Mouse (Mus musculus): ENCODE data around the gene Galnt7. TPM values are rescaled to one million over a fixed set of nuclear protein-coding genes. Genes with fewer than 3 reads are reported as not detected.

The Galnt7 gene
- total and polyA plus RNA-seq, 3 experiments = 26.7 to 33.5 (median 32.7) TPM

DNA sequence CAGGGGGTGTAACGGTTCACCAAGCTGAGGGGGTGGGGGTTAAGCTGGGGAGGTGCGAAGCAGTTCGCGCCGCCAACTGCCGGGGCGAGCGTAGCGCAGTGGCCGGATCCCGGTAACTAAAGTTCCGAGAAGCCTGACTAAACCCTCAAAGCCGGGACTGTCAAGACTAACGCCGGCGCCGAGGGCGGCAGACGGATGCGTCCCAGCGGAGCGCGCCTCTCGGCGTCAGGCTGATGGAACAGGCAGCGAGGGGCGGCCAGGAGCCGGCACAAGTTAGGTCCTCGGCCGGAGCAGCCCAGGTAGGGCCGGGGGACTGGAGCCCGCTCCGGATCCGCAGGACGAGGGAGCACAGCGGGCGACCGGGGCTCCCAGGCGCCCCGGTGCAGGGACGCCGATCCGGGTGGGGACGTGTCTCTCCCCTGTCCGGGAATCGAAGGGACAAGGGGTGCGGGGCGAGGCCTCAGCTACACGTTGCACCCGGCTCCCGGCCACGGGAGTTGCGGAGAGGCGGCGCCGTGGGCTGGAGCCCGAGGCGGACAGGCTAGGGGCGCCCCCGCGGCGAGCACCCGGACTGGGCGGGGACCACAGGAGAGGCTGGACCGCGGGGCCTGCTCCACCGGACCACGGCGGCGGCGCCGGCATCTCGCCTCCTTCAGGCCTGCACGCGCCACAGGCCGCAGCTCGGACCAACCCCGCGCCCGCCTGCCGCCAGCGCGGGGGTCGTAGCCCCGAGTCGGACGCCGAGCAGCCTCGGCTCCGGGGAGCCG lies 960 bp downstream of the Galnt7 start:
- peaks cover 7 to 43% of the 10 kb centered on the region in 2 experiments; a peak in 3 of 4 replicates for H3K4me1 ChIP-seq (ENCODE audit: control insufficient read depth in 1 of 2, insufficient read depth in 2 of 2)
- peaks cover 25% of the 10 kb centered on the region for H3K79me2 ChIP-seq (replicated peaks; ENCODE audit: control insufficient read depth, extremely low read depth, insufficient read depth, poor library complexity, severe bottlenecking)
- in situ Hi-C loops (cut with MboI; ENCODE audit: low pct_ligation_motif_present, low pct_unique_long_range_greater_than_20kb, low sequenced_read_pairs) = no loop called here
- peak overlapping the region; percentile 54 for H3K27ac ChIP-seq (ENCODE audit: insufficient read depth, low read depth)
- peak; percentile 33 for DNase-seq (ENCODE audit: extremely low read depth)
- peak overlapping the region; percentile 69 to 85 (median 83) for H3K4me3 ChIP-seq (replicated peaks in 1 of 3; ENCODE audit: low read depth in 2 of 3, low read length in 2 of 3, poor library complexity in 1 of 3)
- H3K27me3 ChIP-seq (replicated peaks) = no peaks in the 10 kb centered on the region
- no peaks in the 10 kb centered on the region for H3K9me3 ChIP-seq (replicated peaks; ENCODE audit: low read length)
- H3K36me3 ChIP-seq (replicated peaks in 1 of 2; ENCODE audit: control insufficient read depth in 1 of 2, insufficient read depth in 1 of 2, low read length in 1 of 2) = peaks cover 0 to 12% of the 10 kb centered on the region in 2 experiments
- peak overlapping the region; percentile 59 for H3K4me2 ChIP-seq (ENCODE audit: insufficient read depth, low read depth, poor library complexity, severe bottlenecking)
- H3K9ac ChIP-seq (ENCODE audit: insufficient read depth, low read depth) = peak overlapping the region; percentile 79
- dilution Hi-C loops (cut with MboI; ENCODE audit: extremely low pct_ligation_motif_present, extremely low pct_unique_long_range_greater_than_20kb, low sequenced_read_pairs) = no loop called here
- TF ChIP-seq MYC (IDR thresholded peaks at IDR 0.05; ENCODE audit: low read depth, low read length) = no peak
- TF ChIP-seq BHLHE40 (IDR thresholded peaks at IDR 0.05; ENCODE audit: low read depth, low read length) = no peak
- peak; percentile 10; the same call in 1 of the 2 replicates for TF ChIP-seq MAZ (IDR thresholded peaks at IDR 0.05; ENCODE audit: low read depth, low read length)

- H3K4me3 ChIP-seq (replicated peaks in 1 of 3; ENCODE audit: low read depth in 2 of 3, low read length in 2 of 3, poor library complexity in 1 of 3) = peak overlapping the region; percentile 69 to 85 (median 83)
- peaks cover 7 to 43% of the 10 kb centered on the region in 2 experiments; a peak in 3 of 4 replicates for H3K4me1 ChIP-seq (ENCODE audit: control insufficient read depth in 1 of 2, insufficient read depth in 2 of 2)
- peaks cover 0 to 12% of the 10 kb centered on the region in 2 experiments for H3K36me3 ChIP-seq (replicated peaks in 1 of 2; ENCODE audit: control insufficient read depth in 1 of 2, insufficient read depth in 1 of 2, low read length in 1 of 2)
- peak overlapping the region; percentile 54 for H3K27ac ChIP-seq (ENCODE audit: insufficient read depth, low read depth)
- dilution Hi-C loops (cut with MboI; ENCODE audit: extremely low pct_ligation_motif_present, extremely low pct_unique_long_range_greater_than_20kb, low sequenced_read_pairs) (no loop called here), in situ Hi-C loops (cut with MboI; ENCODE audit: low pct_ligation_motif_present, low pct_unique_long_range_greater_than_20kb, low sequenced_read_pairs) (no loop called here)
- DNase-seq (ENCODE audit: extremely low read depth) = no peak
- H3K79me2 ChIP-seq (replicated peaks; ENCODE audit: control insufficient read depth, extremely low read depth, insufficient read depth, poor library complexity, severe bottlenecking) = peaks cover 27% of the 10 kb centered on the region
- peak overlapping the region; percentile 59 for H3K4me2 ChIP-seq (ENCODE audit: insufficient read depth, low read depth, poor library complexity, severe bottlenecking)
- no peaks in the 10 kb centered on the region for H3K9me3 ChIP-seq (replicated peaks; ENCODE audit: low read length)
- peak overlapping the region; percentile 79 for H3K9ac ChIP-seq (ENCODE audit: insufficient read depth, low read depth)
- H3K27me3 ChIP-seq (replicated peaks) = no peaks in the 10 kb centered on the region
- TF ChIP-seq POLR2A (IDR thresholded peaks at IDR 0.05; ENCODE audit: low read depth, low read length) (no peak), TBP (conservative IDR thresholded peaks at IDR 0.05; ENCODE audit: low read depth, low read length) (no peak), USF2 (conservative IDR thresholded peaks at IDR 0.05; ENCODE audit: low read depth, low read length) (no peak), NRF1 (IDR thresholded peaks at IDR 0.05; ENCODE audit: low read depth, low read length) (no peak), MYC (IDR thresholded peaks at IDR 0.05; ENCODE audit: low read depth, low read length) (no peak), MAZ (IDR thresholded peaks at IDR 0.05; ENCODE audit: low read depth, low read length) (0 out of 2 replicates have a peak, but pooled peaks have one; percentile 19), TCF12 (IDR thresholded peaks at IDR 0.05; ENCODE audit: low read depth, low read length) (no peak), RCOR1 (conservative IDR thresholded peaks at IDR 0.05; ENCODE audit: low read depth, low read length) (no peak), IRF4 (IDR thresholded peaks at IDR 0.05; ENCODE audit: low read depth, low read length) (no peak)
These were observed 1.5 kb downstream of the Galnt7 start for GRCm38 (mm10) chr8:57651357-57651688.

DNA sequence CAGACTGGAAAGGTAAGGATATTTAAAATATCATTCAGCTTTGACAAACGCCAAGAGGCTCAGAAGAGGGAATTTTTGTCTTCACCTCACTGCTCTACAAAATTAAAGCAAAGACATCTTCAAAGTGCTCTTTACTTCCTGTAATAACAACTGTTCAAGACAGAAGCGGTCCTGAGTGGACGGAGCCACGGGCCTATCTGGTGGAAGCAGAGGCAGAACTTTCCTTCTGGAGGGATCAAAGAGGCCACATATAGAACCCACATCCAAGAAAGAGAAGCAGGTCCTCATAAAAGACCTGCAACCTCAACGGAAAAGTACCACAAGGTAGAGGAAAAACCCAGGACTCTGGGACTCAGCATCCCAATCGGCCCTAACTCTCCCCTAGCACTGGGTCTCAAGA lies 2.6 kb downstream of the Galnt7 start:
- DNase-seq (ENCODE audit: extremely low read depth) = no peak
- Histone ChIP-seq H3K4me3 (replicated peaks in 1 of 3; ENCODE audit: low read depth in 2 of 3, low read length in 2 of 3, poor library complexity in 1 of 3) (no peak overlapping the region), H3K9me3 (replicated peaks; ENCODE audit: low read length) (no peaks in the 10 kb centered on the region), H3K36me3 (replicated peaks in 1 of 2; ENCODE audit: control insufficient read depth in 1 of 2, insufficient read depth in 1 of 2, low read length in 1 of 2) (peaks cover 0 to 20% of the 10 kb centered on the region in 2 experiments), H3K79me2 (replicated peaks; ENCODE audit: control insufficient read depth, extremely low read depth, insufficient read depth, poor library complexity, severe bottlenecking) (peaks cover 30% of the 10 kb centered on the region), H3K4me2 (ENCODE audit: insufficient read depth, low read depth, poor library complexity, severe bottlenecking) (no peak overlapping the region), H3K4me1 (ENCODE audit: control insufficient read depth in 1 of 2, insufficient read depth in 2 of 2) (peaks cover 7 to 40% of the 10 kb centered on the region in 2 experiments; a peak in 3 of 4 replicates), H3K9ac (ENCODE audit: insufficient read depth, low read depth) (no peak overlapping the region), H3K27ac (ENCODE audit: insufficient read depth, low read depth) (no peak overlapping the region), H3K27me3 (replicated peaks) (no peaks in the 10 kb centered on the region)
- dilution Hi-C loops (cut with MboI; ENCODE audit: extremely low pct_ligation_motif_present, extremely low pct_unique_long_range_greater_than_20kb, low sequenced_read_pairs) = no loop called here
- in situ Hi-C loops (cut with MboI; ENCODE audit: low pct_ligation_motif_present, low pct_unique_long_range_greater_than_20kb, low sequenced_read_pairs) = no loop called here
- no peak for TF ChIP-seq MAZ (IDR thresholded peaks at IDR 0.05; ENCODE audit: low read depth, low read length)
- TF ChIP-seq ZC3H11A (IDR thresholded peaks at IDR 0.05; ENCODE audit: low read depth, low read length) = no peak

Measured in CH12.LX (cell line).